Mouse (Mus musculus) NIH3T3 (cell line): ENCODE measurements around the gene P3h3.
"Not testable (repeated sequence)": the region's sequence is repeated elsewhere in the genome, so short reads cannot be mapped to it uniquely, and the experiment has no call there.

Experiments used
- DNase-seq: peaks from one replicate; pipeline ENCODE4 v3.0.0-alpha.2; 2012; ENCODE audit warnings: low read depth

P3h3 gene

DNA sequence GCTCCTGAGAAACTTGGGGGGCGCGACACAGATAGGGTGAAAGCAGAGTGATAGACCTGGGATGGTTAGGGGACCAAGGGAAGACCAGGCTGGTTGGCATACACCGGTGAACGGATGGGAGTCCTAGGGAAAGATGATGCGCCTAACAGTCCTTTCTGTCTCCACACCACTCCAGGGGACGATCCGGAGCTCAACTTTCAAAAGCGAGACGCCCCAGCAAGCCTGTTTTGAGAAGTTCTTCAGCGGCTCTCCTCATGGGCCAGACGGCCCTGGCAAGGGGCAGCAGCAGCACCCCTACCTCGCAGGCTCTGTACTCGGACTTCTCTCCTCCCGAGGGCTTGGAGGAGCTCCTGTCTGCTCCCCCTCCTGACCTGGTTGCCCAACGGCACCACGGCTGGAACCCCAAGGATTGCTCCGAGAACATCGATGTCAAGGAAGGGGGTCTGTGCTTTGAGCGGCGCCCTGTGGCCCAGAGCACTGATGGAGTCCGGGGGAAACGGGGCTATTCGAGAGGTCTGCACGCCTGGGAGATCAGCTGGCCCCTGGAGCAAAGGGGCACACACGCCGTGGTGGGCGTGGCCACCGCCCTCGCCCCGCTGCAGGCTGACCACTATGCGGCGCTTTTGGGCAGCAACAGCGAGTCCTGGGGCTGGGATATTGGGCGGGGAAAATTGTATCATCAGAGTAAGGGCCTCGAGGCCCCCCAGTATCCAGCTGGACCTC, 48.3 kb downstream of the P3h3 start:
- peak; percentile 96 for DNase-seq

DNA sequence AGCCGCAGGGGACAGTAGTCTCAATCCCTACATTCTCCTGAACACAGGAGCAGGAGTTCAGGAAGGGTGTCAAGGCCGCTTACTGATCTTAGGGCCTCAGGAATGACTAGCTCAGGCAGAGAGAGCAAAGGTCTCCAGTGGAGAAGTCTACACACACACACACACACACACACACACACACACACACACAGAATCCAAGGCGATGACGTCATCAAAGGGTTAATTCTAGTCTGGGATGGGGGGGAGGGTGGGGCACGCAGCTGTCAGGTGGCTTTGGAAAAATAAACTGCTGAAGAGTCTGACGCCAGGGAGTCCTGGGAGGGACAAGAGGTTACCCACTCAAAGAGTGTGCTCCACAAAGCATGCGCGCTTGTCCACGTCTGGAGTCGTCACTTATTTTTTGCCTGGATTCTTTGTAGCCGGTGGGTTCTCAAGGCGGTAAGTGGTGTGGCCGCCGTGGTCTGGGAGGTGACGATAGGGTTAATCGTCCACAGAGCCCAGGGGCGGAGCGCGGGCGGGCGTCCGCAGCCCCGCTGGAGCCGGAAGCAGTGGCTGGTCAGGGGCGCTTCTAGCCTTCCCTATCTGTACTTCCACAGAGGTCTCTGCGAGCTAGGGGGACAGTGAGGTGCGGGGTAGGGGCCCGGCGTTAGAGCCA, 49.1 kb downstream of the P3h3 start, which contains the start of gene Spsb2:
Spsb2 (plus strand) TSS at position 304 of the 655 bp plus-strand sequence.
- DNase-seq, result peak; percentile 91

DNA sequence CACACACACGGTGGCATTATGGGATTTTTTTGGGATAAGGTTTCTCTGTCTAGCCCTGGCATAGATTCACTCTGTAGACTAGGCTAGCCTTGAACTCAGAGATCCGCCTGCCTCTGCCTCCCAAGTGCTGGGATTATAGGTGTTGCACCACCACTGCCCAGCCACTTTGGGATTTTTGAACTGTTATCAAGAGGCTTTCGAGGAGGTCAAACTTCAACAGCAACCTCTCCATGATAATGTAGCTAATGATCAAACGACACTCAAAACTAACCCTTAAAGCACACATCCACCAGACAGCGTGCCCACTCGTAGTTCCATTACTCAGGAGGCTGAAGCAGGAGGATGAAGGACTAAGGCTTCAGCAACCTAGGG, 49.6 kb downstream of the P3h3 start:
- no peak for DNase-seq

DNA sequence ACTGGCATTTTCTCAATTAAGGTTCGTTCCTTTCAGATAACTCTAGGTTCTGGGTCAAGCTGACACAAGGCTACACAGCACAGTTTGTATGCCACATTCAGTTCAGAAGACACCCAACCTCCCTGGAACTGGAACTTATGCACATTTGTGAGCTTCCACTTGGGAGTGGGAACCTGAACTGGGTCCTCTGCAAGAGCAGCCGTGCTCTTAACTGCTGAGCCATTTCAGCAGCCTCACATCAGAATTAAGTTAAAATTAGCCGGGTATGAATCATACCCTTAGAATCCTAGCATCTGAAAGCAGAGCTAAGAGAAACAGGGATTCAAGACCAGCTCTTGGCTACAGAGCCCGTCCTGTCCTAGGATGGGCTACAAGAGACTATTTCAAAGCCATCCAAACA, 50.2 kb downstream of the P3h3 start:
- peak; percentile 76 for DNase-seq

DNA sequence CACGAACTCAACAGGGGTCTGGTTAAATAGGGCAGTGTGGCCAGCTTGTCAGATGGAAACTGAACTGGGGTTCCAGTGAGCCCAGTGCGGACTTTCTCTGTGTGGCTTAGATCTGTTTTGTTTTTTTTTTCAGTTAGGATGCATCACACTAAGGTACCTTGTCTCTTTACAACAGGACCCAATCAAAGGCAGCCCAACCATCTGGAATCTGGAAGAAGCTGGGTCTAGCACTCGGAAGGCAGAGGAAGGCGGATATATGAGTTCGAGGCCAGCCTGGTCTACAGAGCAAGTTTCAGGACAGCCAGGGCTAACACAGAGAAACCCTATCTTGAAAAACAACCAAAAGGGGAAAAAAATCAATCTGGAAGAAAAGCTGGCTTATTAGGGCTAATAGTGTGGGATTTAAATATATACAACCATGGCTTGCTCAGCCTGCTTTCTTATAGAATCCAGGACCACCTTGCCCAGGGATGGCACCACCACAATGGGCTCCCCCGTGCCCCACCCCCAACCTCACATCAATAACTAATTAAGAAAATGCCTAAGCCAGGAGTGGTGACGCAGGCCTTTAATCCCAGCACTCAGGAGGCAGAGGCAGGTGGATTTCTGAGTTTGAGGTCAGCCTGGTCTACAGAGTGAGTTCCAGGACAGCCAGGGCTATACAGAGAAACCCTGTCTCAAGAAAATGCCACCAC, 51.0 kb downstream of the P3h3 start:
- DNase-seq, result no peak

DNA sequence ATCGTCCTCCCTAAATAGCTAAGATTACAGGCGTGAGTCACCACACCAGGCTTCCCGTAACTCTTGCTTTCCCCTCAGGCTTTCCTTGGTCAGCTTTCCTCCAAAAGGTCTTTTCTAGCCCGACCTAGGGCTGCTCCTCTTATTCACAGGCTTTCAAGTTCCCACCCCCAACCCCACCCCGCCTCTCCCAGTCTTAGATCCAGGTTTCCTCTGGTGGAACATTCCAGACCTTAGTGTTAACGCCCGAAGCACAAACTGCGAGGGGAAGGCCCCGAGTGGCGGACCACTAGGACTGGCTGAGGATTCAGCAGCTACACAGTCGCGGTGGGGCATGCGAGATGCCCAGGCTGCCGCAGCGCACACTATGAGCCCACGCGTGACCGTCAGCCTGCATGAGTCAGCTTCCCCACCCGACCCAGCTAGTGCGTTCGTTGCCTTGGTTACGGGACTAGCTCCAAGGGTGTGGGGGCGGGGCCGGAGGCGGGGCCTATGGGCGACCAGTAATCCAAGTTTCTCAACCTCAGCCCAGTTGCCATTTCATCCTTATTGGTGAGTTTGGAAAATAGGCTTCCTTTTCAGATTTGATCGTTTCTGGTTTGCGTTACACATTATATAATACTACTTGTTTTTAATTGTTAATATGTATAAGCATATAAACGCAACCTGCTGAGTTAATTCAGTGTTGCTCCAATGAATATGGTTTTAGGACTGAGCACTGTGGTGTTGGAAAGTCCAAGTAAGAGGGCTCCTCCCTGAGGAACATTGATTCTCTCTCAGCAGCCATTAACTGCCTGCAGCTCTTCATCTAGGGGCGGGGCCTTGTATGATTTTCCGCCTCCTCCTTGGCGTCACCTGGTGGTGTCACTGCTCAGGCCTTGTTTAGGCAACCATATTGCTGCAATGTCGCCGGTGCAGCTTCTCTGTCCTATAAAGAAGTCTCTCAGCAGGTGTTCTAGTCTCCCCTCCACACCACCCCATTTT, 51.9 kb downstream of the P3h3 start:
- peak; percentile 100 for DNase-seq

DNA sequence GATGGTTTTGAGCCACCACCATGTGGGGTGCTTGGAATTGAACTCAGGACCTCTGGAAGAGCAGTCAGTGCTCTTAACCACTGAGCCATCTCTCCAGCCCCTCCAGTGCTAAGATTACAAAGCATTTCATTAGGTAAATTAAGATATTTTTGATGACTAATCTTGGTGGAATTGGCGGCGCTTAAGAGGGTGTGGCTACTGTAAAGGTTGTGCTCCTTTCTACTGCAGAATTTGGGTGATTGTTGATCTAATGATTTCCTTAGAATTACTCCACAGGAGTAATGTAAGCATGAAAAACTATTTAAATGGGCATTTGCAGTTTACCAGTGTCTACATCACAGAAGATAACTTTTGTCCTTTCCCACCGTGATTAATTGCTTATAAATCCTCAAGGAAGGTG, 53.2 kb downstream of the P3h3 start:
- DNase-seq, result no peak

DNA sequence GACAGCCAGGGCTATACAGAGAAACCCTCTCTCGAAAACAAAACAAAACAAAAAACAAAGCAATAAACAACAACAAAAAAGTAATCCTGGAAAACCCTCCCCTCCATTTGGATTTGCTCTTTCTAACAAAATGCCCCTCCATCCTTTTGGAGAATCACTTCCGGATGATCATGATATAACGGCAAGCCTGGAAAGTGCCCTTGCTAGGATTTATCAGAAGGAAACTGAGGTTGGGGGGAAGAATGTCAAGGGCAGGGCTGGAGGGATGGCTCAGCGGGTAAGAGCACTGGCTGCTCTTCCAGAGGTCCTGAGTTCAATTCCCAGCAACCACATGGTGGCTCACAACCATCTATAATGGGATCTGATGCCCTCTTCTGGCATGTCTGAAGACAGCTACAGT, 53.9 kb downstream of the P3h3 start:
- DNase-seq, result not testable (repeated sequence)

DNA sequence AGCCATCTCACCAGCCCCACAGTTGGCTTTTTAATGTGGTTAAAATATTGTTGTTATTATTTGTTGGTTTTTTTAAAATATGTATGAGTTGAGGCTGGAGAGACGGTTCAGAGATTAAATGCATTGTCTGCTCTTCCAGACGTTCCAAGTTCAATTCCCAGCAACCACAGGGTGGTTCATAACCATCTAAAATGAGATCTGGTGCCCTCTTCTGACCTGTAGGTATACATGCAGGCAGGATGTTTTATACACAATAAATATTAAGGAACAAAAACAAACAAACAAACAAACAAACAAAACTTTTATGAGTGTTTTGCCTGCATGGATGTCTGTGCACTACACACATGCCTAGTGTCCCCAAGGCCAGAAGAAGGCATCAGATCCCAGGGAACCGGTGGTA, 54.5 kb downstream of the P3h3 start:
- no peak for DNase-seq

DNA sequence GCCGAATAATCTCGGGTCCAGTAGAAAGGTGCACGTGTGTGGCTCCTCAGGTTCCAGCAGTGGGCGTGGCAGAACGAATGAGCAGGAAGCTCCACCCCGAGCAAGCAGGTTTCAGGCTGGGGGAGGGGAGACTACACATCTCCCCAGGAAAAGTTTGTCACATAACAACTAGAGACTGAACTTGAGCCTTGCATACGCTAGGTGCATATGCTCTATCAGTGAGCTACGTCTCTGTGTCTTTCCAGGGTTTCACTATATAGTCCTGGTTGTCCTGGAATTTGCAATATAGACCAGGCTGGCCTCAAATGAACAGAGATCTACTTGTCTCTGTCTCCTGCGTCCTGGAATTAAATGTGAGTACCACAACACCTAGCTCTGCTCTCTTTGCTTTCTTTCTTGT, 55.2 kb downstream of the P3h3 start:
- DNase-seq, result not testable (repeated sequence)

DNA sequence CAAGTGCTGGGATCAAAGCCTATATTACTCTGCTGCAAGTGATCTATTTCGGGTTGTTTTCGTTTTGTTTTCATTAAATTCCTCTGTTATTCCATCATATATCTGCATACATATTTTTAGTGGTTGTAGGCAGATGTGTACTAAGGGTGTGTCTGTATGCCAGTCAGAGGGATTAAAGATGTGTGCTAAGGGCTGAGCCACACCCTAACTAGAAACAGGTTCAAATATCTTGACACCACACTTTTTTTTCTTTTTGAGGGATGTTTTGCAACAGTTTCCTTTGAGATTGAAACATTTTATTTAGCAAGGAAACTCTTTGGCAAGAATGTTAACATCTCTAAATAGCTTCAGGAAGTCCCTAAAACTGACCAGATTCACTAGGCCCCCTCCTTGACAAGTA, 61.4 kb downstream of the P3h3 start:
- DNase-seq, result peak; percentile 39

DNA sequence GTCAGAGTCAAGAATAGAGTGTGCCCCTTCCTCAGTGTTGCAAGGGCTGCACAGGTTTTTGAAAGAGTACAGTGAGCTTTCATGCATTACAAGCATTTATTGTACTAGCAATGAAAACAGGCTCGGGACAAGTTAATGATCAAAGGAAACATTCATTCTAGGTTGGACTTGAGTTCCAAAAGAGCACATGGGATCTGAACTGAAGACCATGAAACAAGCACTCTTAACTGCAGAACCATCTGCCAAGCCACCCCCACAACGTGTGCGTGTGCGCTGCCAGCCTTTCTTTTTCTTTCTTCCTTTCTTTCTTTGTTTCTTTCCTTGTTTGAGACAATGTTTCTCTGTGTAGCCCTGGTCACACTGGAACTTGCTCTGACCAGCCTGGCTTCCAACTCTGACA, 61.8 kb downstream of the P3h3 start:
- no peak for DNase-seq

DNA sequence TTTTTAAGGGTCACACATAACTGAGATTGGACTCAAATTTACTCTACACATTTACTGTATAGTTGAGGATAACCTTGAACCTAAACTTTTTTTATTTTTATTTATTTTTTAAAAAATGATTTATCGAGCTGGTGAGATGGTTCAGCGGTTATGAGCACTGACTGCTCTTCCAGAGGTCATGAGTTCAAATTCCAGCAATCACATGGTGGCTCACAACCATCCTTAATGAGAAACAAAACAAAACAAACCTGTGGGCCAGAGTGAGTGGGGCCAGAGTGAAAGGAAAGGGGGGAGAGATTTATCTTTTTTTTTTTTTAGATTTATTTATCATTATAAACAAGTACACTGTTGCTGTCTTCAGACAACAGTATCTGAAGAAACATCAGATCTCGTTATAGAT, 65.6 kb downstream of the P3h3 start:
- DNase-seq, result no peak
